Mouse (Mus musculus): ENCODE data around the gene Vmn2r73.
"Not testable (repeated sequence)": the region's sequence is repeated elsewhere in the genome, so short reads cannot be mapped to it uniquely, and the experiment has no call there.

Gene Vmn2r73

GRCm38 (mm10) chr7:85876166-85876565 lies at the start of gene Vmn2r73:
TSS of gene Vmn2r73 (minus strand) at chr7:85876266.
- no peak for DNase-seq

GRCm38 (mm10) chr7:85840090-85840948 lies 35.7 kb downstream of the Vmn2r73 start:
- no peak for DNase-seq

- DNase-seq: not testable (repeated sequence)
Observed at GRCm38 (mm10) chr7:85818092-85818491, 58.0 kb downstream of the Vmn2r73 start.
